11 mouse cellular contexts compared by ENCODE assay signal in genomic region chr16:36626567-36627197, GRCm38 (mm10). TPM values are rescaled to one million over a fixed set of nuclear protein-coding genes. Genes with fewer than 3 reads are reported as not detected.
A peak's percentile ranks its signal among the peaks of the same experiment; 100 is the strongest.
DNase-seq lines count a peak whose midpoint lies in the region.
"Had no signal": no experiment of that assay in that cellular context is flagged by ENCODE, and none has a peak within 500 bp of the region (broad histone marks: within the 10 kb centered on the region; RNA-seq: fewer than 3 reads in every experiment).

No protein-coding gene starts in this region.

- no peaks in the 10 kb centered on the region for H3K36me3 ChIP-seq in forebrain, embryonic 10.5 days (replicated peaks)
- H3K36me3 ChIP-seq in limb, embryonic 10.5 days = no peaks in the 10 kb centered on the region
- H3K36me3 ChIP-seq: limb, embryonic 13.5 days had no signal

- H3K9me3 ChIP-seq in forebrain, embryonic 10.5 days = no peaks in the 10 kb centered on the region
- no peaks in the 10 kb centered on the region for H3K9me3 ChIP-seq in limb, embryonic 10.5 days (replicated peaks)
- H3K9me3 ChIP-seq: limb, embryonic 13.5 days had no signal

- H3K27ac ChIP-seq in forebrain, embryonic 10.5 days = no peak overlapping the region
- H3K27ac ChIP-seq in limb, embryonic 10.5 days = no peak overlapping the region
- H3K27ac ChIP-seq: limb, embryonic 13.5 days had no signal

- intact Hi-C loops in left cerebral cortex, postnatal 14 days (cut with DNase I) = loop anchor here (10.0 kb wide), 1 partner anchor 178 kb away; no protein-coding TSS in a partner anchor

- DNase-seq in 3T3-L1 (ENCODE audit: low read depth, low spot score) (peak; percentile 38), ES-CJ7 (ENCODE audit: low read depth, low spot score) (peak; percentile 63)
- DNase-seq in induced T-regulatory cell, adult 2 months (ENCODE audit: low read depth) = peak; percentile 73
- DNase-seq in lung, postnatal 25 days (ENCODE audit: low spot score) = peak; percentile 36
- no peak for DNase-seq in forebrain, embryonic 10.5 days (ENCODE audit: extremely low spot score, low spot score)
- no peak for DNase-seq in left cerebral cortex, postnatal 14 days (ENCODE audit: low spot score in 2 of 2)
- no peak for DNase-seq in limb, embryonic 10.5 days (ENCODE audit: low spot score)
- DNase-seq in thymus, postnatal 14 days = no peak
- DNase-seq: cerebellum, postnatal 25 days; kidney, adult 9 months had no signal

- WGBS in forebrain, embryonic 10.5 days = 91% methylated on average over 5 of the region's 5 CpGs
- 87% methylated on average over 5 of the region's 5 CpGs for WGBS in limb, embryonic 10.5 days

- H3K4me1 ChIP-seq in forebrain, embryonic 10.5 days = no peaks in the 10 kb centered on the region
- no peaks in the 10 kb centered on the region for H3K4me1 ChIP-seq in limb, embryonic 10.5 days
- H3K4me1 ChIP-seq: limb, embryonic 13.5 days had no signal

- no peak overlapping the region for H3K4me3 ChIP-seq in forebrain, embryonic 10.5 days
- H3K4me3 ChIP-seq in limb, embryonic 10.5 days = no peak overlapping the region
- H3K4me3 ChIP-seq: limb, embryonic 13.5 days had no signal

- H3K27me3 ChIP-seq in forebrain, embryonic 10.5 days (ENCODE audit: poor library complexity, severe bottlenecking) = no peaks in the 10 kb centered on the region
- H3K27me3 ChIP-seq in limb, embryonic 10.5 days (ENCODE audit: low read depth, poor library complexity, severe bottlenecking) = no peaks in the 10 kb centered on the region
- H3K27me3 ChIP-seq: limb, embryonic 13.5 days had no signal

RNA-seq across cellular contexts. Expression of gene Cd86, which starts 39.2 kb away (rescaled TPM):
- polyA plus RNA-seq in forebrain, embryonic 10.5 days (2016; fragmentation: Nextera tagmentation; extraction: Ambion mirVana) = 0.49 and 0.56 TPM in 2 replicates
- 1 to 10 TPM; 1.4 to 1.8 TPM for total RNA-seq in left cerebral cortex, postnatal 14 days (2021)
- 0.30 and 0.55 TPM in 2 replicates for polyA plus RNA-seq in limb, embryonic 10.5 days (2016; fragmentation: Nextera tagmentation; extraction: Ambion mirVana)

Comparison
In these comparisons a context has a peak if more than half of its experiments do, and no peak if none do; other contexts are left out.
1. DNase-seq: peak in 3T3-L1 (single experiment), ES-CJ7 (single experiment), induced T-regulatory cell, adult 2 months (single experiment) and lung, postnatal 25 days (single experiment); none in forebrain, embryonic 10.5 days (single experiment), left cerebral cortex, postnatal 14 days (0 of 2), limb, embryonic 10.5 days (single experiment) and thymus, postnatal 14 days (single experiment).